Comparison of ENCODE assay signal across 30 mouse cellular contexts in the genomic region with DNA sequence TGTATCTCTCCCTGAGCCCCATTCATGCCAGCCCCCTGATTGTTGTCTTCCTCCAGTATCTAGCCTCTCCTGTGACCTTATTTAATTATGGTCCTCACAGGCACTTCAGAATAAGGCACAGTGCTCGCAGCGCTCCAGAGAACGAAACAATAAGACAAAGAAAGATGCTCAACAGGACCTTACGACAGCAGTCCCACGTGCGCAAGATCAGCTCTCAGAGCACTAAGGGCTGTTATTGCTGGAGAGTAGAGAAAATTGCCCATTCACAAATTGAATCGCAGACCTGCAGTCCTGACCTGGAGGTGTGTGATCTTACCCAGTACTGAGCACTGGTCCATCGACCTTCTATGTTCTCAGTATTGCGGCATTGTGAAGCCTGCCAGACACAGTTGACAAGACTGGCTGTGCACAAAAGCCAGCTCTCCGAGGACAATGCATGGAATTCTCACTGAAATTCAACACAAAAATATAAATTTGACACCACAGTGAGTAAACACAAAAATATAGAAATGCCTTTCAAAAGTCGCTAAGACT.
A peak's percentile ranks its signal among the peaks of the same experiment; 100 is the strongest.
DNase-seq lines count a peak whose midpoint lies in the region; ATAC-seq and TF ChIP-seq lines count a peak whose summit lies in the region.
"Had no signal": no experiment of that assay in that cellular context is flagged by ENCODE, and none has a peak within 500 bp of the region (broad histone marks: within the 10 kb centered on the region; RNA-seq: fewer than 3 reads in every experiment).

No protein-coding gene starts in this region.

- H3K9ac ChIP-seq in forebrain, embryonic 12.5 days = no peak overlapping the region
- no peak overlapping the region for H3K9ac ChIP-seq in forebrain, embryonic 11.5 days (ENCODE audit: low read length)
- no peak overlapping the region for H3K9ac ChIP-seq in embryonic facial prominence, embryonic 14.5 days (ENCODE audit: low read depth, low read length)
- no peak overlapping the region for H3K9ac ChIP-seq in hindbrain, postnatal 0 days (replicated peaks; ENCODE audit: low read length)
- H3K9ac ChIP-seq in kidney, embryonic 15.5 days = no peak overlapping the region
- H3K9ac ChIP-seq: heart, embryonic 15.5 days; liver, embryonic 15.5 days; lung, embryonic 15.5 days; midbrain, embryonic 13.5 days; neural tube, embryonic 13.5 days; stomach, embryonic 15.5 days had no signal

- H3K4me3 ChIP-seq in forebrain, embryonic 12.5 days (replicated peaks) = no peak overlapping the region
- H3K4me3 ChIP-seq in forebrain, embryonic 11.5 days (ENCODE audit: low read depth, low read length) = no peak overlapping the region
- no peak overlapping the region for H3K4me3 ChIP-seq in embryonic facial prominence, embryonic 14.5 days (ENCODE audit: low read depth, low read length)
- H3K4me3 ChIP-seq in hindbrain, embryonic 10.5 days = no peak overlapping the region
- no peak overlapping the region for H3K4me3 ChIP-seq in hindbrain, postnatal 0 days (ENCODE audit: low read length)
- no peak overlapping the region for H3K4me3 ChIP-seq in kidney, embryonic 15.5 days (replicated peaks)
- H3K4me3 ChIP-seq: gastrocnemius, adult 2 months; heart, embryonic 15.5 days; limb, embryonic 10.5 days; liver, embryonic 15.5 days; lung, embryonic 15.5 days; megakaryocyte, embryonic 14.5 days; midbrain, embryonic 13.5 days; neural tube, embryonic 13.5 days; stomach, embryonic 15.5 days had no signal

- no peaks in the 10 kb centered on the region for H3K36me3 ChIP-seq in forebrain, embryonic 12.5 days (replicated peaks)
- H3K36me3 ChIP-seq in forebrain, embryonic 11.5 days (ENCODE audit: control insufficient read depth, insufficient read depth, low read length) = no peaks in the 10 kb centered on the region
- no peaks in the 10 kb centered on the region for H3K36me3 ChIP-seq in embryonic facial prominence, embryonic 14.5 days (ENCODE audit: control insufficient read depth, insufficient read depth, low read length)
- H3K36me3 ChIP-seq in hindbrain, embryonic 10.5 days = no peaks in the 10 kb centered on the region
- H3K36me3 ChIP-seq in hindbrain, postnatal 0 days (ENCODE audit: insufficient read depth, low read length) = no peaks in the 10 kb centered on the region
- no peaks in the 10 kb centered on the region for H3K36me3 ChIP-seq in kidney, embryonic 15.5 days
- H3K36me3 ChIP-seq: heart, embryonic 15.5 days; limb, embryonic 10.5 days; liver, embryonic 15.5 days; lung, embryonic 15.5 days; midbrain, embryonic 13.5 days; neural tube, embryonic 13.5 days; stomach, embryonic 15.5 days had no signal

- H3K4me1 ChIP-seq in forebrain, embryonic 12.5 days = peaks cover 32% of the 10 kb centered on the region
- peaks cover 9% of the 10 kb centered on the region; the same call in 1 of the 2 replicates for H3K4me1 ChIP-seq in forebrain, embryonic 11.5 days (replicated peaks; ENCODE audit: control insufficient read depth, insufficient read depth, low read length)
- no peaks in the 10 kb centered on the region for H3K4me1 ChIP-seq in embryonic facial prominence, embryonic 14.5 days (ENCODE audit: control insufficient read depth, insufficient read depth, low read length)
- H3K4me1 ChIP-seq in hindbrain, embryonic 10.5 days (replicated peaks) = peaks cover 58% of the 10 kb centered on the region
- peaks cover 5% of the 10 kb centered on the region; the same call in 1 of the 2 replicates for H3K4me1 ChIP-seq in hindbrain, postnatal 0 days (ENCODE audit: insufficient read depth, low read length)
- H3K4me1 ChIP-seq in kidney, embryonic 15.5 days = no peaks in the 10 kb centered on the region
- H3K4me1 ChIP-seq: megakaryocyte, embryonic 14.5 days; stomach, embryonic 15.5 days had no signal

- WGBS in forebrain, embryonic 12.5 days = 34% methylated on average over 11 of the region's 11 CpGs
- WGBS in forebrain, embryonic 11.5 days = 47% methylated on average over 11 of the region's 11 CpGs
- WGBS in embryonic facial prominence, embryonic 14.5 days = 77% methylated on average over 11 of the region's 11 CpGs
- WGBS in hindbrain, embryonic 10.5 days = 34% methylated on average over 11 of the region's 11 CpGs
- WGBS in hindbrain, postnatal 0 days = 30% methylated on average over 11 of the region's 11 CpGs
- WGBS in kidney, embryonic 15.5 days = 88% methylated on average over 11 of the region's 11 CpGs

- no peaks in the 10 kb centered on the region for H3K9me3 ChIP-seq in forebrain, embryonic 12.5 days
- H3K9me3 ChIP-seq in forebrain, embryonic 11.5 days (ENCODE audit: control insufficient read depth, low read length) = no peaks in the 10 kb centered on the region
- no peaks in the 10 kb centered on the region for H3K9me3 ChIP-seq in embryonic facial prominence, embryonic 14.5 days (ENCODE audit: control insufficient read depth, low read length)
- peaks cover 6% of the 10 kb centered on the region; the same call in 1 of the 2 replicates for H3K9me3 ChIP-seq in hindbrain, embryonic 10.5 days
- H3K9me3 ChIP-seq in hindbrain, postnatal 0 days (ENCODE audit: low read length) = no peaks in the 10 kb centered on the region
- no peaks in the 10 kb centered on the region for H3K9me3 ChIP-seq in kidney, embryonic 15.5 days (replicated peaks)
- H3K9me3 ChIP-seq: heart, embryonic 15.5 days; limb, embryonic 10.5 days; liver, embryonic 15.5 days; lung, embryonic 15.5 days; midbrain, embryonic 13.5 days; neural tube, embryonic 13.5 days; stomach, embryonic 15.5 days had no signal

- no peak overlapping the region for H3K27ac ChIP-seq in forebrain, embryonic 12.5 days
- H3K27ac ChIP-seq in forebrain, embryonic 11.5 days (ENCODE audit: low read depth, low read length) = no peak overlapping the region
- H3K27ac ChIP-seq in embryonic facial prominence, embryonic 14.5 days (replicated peaks; ENCODE audit: low read depth, low read length) = no peak overlapping the region
- H3K27ac ChIP-seq in hindbrain, embryonic 10.5 days = peak overlapping the region; percentile 73
- no peak overlapping the region for H3K27ac ChIP-seq in hindbrain, postnatal 0 days
- H3K27ac ChIP-seq in kidney, embryonic 15.5 days = no peak overlapping the region
- H3K27ac ChIP-seq: gastrocnemius, adult 2 months; heart, embryonic 15.5 days; limb, embryonic 10.5 days; liver, embryonic 15.5 days; midbrain, embryonic 13.5 days; neural tube, embryonic 13.5 days; stomach, embryonic 15.5 days had no signal

- H3K4me2 ChIP-seq in forebrain, embryonic 12.5 days = no peak overlapping the region
- no peak overlapping the region for H3K4me2 ChIP-seq in forebrain, embryonic 11.5 days (ENCODE audit: low read depth, low read length, severe bottlenecking)
- no peak overlapping the region for H3K4me2 ChIP-seq in embryonic facial prominence, embryonic 14.5 days (ENCODE audit: low read depth, low read length)
- H3K4me2 ChIP-seq in hindbrain, postnatal 0 days (ENCODE audit: low read depth, low read length) = no peak overlapping the region
- H3K4me2 ChIP-seq in kidney, embryonic 15.5 days = no peak overlapping the region
- H3K4me2 ChIP-seq: heart, embryonic 15.5 days; liver, embryonic 15.5 days; lung, embryonic 15.5 days; midbrain, embryonic 13.5 days; neural tube, embryonic 13.5 days; stomach, embryonic 15.5 days had no signal

- TF ChIP-seq CTCF in hindbrain, postnatal 0 days (IDR thresholded peaks at IDR 0.05; ENCODE audit: low read depth) = no peak

- ATAC-seq in forebrain, embryonic 12.5 days (ENCODE audit: low FRiP score) = 0 out of 2 replicates have a peak, but pooled peaks have one; percentile 24
- no peak for ATAC-seq in forebrain, embryonic 11.5 days (replicated peaks; ENCODE audit: low FRiP score)
- peak; percentile 74; the same call in 1 of the 2 replicates for ATAC-seq in embryonic facial prominence, embryonic 14.5 days (ENCODE audit: low read depth)
- ATAC-seq in hindbrain, postnatal 0 days = peak; percentile 50; the same call in 1 of the 2 replicates
- ATAC-seq in kidney, embryonic 15.5 days (replicated peaks; ENCODE audit: low FRiP score) = no peak
- ATAC-seq: CD4-positive, CD25-positive, alpha-beta regulatory T cell, adult 4 months; inflammation-experienced regulatory T-cells, adult 6 months; midbrain, embryonic 13.5 days; Patski had no signal

- H3K27me3 ChIP-seq in forebrain, embryonic 12.5 days = peaks cover 30% of the 10 kb centered on the region
- H3K27me3 ChIP-seq in forebrain, embryonic 11.5 days (ENCODE audit: control insufficient read depth, insufficient read depth, low read length) = 0 out of 2 replicates have a peak, but pooled peaks cover 2% of the 10 kb centered on the region
- no peaks in the 10 kb centered on the region for H3K27me3 ChIP-seq in embryonic facial prominence, embryonic 14.5 days (replicated peaks; ENCODE audit: control insufficient read depth, insufficient read depth, low read length)
- peaks cover 39% of the 10 kb centered on the region for H3K27me3 ChIP-seq in hindbrain, embryonic 10.5 days (ENCODE audit: insufficient read depth, poor library complexity, severe bottlenecking)
- no peaks in the 10 kb centered on the region for H3K27me3 ChIP-seq in hindbrain, postnatal 0 days (ENCODE audit: insufficient read depth, low read length)
- no peaks in the 10 kb centered on the region for H3K27me3 ChIP-seq in kidney, embryonic 15.5 days
- H3K27me3 ChIP-seq: heart, embryonic 15.5 days; liver, embryonic 15.5 days; lung, embryonic 15.5 days; Patski; stomach, embryonic 15.5 days had no signal

- DNase-seq in forebrain, embryonic 11.5 days (ENCODE audit: low spot score) = no peak
- peak; percentile 57 for DNase-seq in embryonic facial prominence, embryonic 14.5 days (ENCODE audit: low spot score)
- no peak for DNase-seq in hindbrain, embryonic 10.5 days (ENCODE audit: low spot score)
- DNase-seq in hindbrain, postnatal 0 days (ENCODE audit: low spot score) = no peak
- no peak for DNase-seq in urinary bladder, postnatal 36 days (ENCODE audit: low spot score in 2 of 2)
- no peak for DNase-seq in ovary, postnatal 14 days (ENCODE audit: low spot score)
- DNase-seq: adrenal gland, adult 8-10 months; cerebellum, adult 2 months; cerebellum, postnatal 36 days; embryo, embryonic 11 days; gastrocnemius, adult 2 months; heart, postnatal 36 days; kidney, adult 18-20 months; kidney, postnatal 10 days; liver; lung, postnatal 36 days; thymus, adult 18-20 months had no signal

Comparison
In these comparisons a context has a peak if more than half of its experiments do, and no peak if none do; other contexts are left out.
1. ATAC-seq: peak in forebrain, embryonic 12.5 days (single experiment), embryonic facial prominence, embryonic 14.5 days (single experiment) and hindbrain, postnatal 0 days (single experiment); none in forebrain, embryonic 11.5 days (single experiment) and kidney, embryonic 15.5 days (single experiment).